ENCODE assay signal across 10 mouse cellular contexts in the genomic region with DNA sequence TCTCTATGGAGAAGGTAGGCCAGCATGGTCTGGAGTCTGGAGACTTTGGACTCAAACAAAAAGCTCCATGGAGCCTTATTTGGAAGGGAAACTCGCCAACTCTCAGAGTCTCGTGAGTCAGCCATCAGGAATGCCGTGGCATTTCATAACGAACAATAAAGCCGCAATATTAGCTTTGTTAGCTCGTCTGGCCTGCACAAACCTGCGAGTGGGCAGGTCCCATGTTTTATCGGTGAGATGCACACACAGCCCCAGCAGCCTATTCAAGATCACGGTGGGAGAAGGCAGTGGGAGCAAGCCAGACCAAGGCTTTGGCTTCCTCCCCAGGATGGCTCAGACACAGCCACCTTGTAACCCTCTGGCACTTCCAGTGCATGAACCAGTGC.
DNase-seq lines count a peak whose midpoint lies in the region; ATAC-seq lines count a peak whose summit lies in the region.
"Had no signal": no experiment of that assay in that cellular context is flagged by ENCODE, and none has a peak within 500 bp of the region (broad histone marks: within the 10 kb centered on the region; RNA-seq: fewer than 3 reads in every experiment).

No protein-coding gene starts in this region.

- DNase-seq in heart, adult 11 months = peak; percentile 95
- DNase-seq in cerebellum, adult 9-10 months = peak; percentile 75
- DNase-seq in ovary, postnatal 10 days (ENCODE audit: low spot score) = peak; percentile 8
- no peak for DNase-seq in thymus, postnatal 36 days
- no peak for DNase-seq in layer of hippocampus, adult 9-10 months (ENCODE audit: low spot score)
- no peak for DNase-seq in right cerebral cortex, adult 18-20 months

- ATAC-seq in heart, embryonic 12.5 days (ENCODE audit: insufficient number of reproducible peaks, low FRiP score) = no peak; the same call in 1 of the 2 replicates
- 0 out of 2 replicates have a peak, but pooled peaks have one; percentile 55 for ATAC-seq in heart, embryonic 16.5 days (replicated peaks; ENCODE audit: extremely low read depth, insufficient read depth, low FRiP score)

- H3K9me3 ChIP-seq in heart, embryonic 12.5 days (replicated peaks) = 0 out of 2 replicates have a peak, but pooled peaks cover 4% of the 10 kb centered on the region
- H3K9me3 ChIP-seq in heart, embryonic 16.5 days (replicated peaks; ENCODE audit: control insufficient read depth, low read length) = 0 out of 2 replicates have a peak, but pooled peaks cover 3% of the 10 kb centered on the region
- H3K9me3 ChIP-seq: embryonic facial prominence, embryonic 12.5 days; neural tube, embryonic 12.5 days had no signal

- H3K36me3 ChIP-seq in heart, embryonic 12.5 days = no peaks in the 10 kb centered on the region
- H3K36me3 ChIP-seq in heart, embryonic 16.5 days (ENCODE audit: control insufficient read depth, insufficient read depth) = no peaks in the 10 kb centered on the region
- H3K36me3 ChIP-seq: embryonic facial prominence, embryonic 12.5 days; neural tube, embryonic 12.5 days had no signal

- H3K4me1 ChIP-seq in heart, embryonic 12.5 days (replicated peaks) = peaks cover 9% of the 10 kb centered on the region
- peaks cover 8% of the 10 kb centered on the region for H3K4me1 ChIP-seq in heart, embryonic 16.5 days (ENCODE audit: control insufficient read depth, insufficient read depth, low read length)
- H3K4me1 ChIP-seq: neural tube, embryonic 12.5 days had no signal

- no peak overlapping the region for H3K4me2 ChIP-seq in heart, embryonic 12.5 days
- no peak overlapping the region for H3K4me2 ChIP-seq in heart, embryonic 16.5 days (ENCODE audit: low read depth, low read length)
- H3K4me2 ChIP-seq: embryonic facial prominence, embryonic 12.5 days; neural tube, embryonic 12.5 days had no signal

- H3K9ac ChIP-seq in heart, embryonic 12.5 days = no peak overlapping the region
- 0 out of 2 replicates have a peak overlapping the region, but pooled peaks have one; percentile 30 for H3K9ac ChIP-seq in heart, embryonic 16.5 days (ENCODE audit: low read length)
- H3K9ac ChIP-seq: embryonic facial prominence, embryonic 12.5 days; neural tube, embryonic 12.5 days had no signal

- H3K27ac ChIP-seq in heart, embryonic 12.5 days (ENCODE audit: poor library complexity, severe bottlenecking) = no peak overlapping the region
- H3K27ac ChIP-seq in heart, embryonic 16.5 days (ENCODE audit: low read length) = peak overlapping the region; percentile 50
- H3K27ac ChIP-seq: embryonic facial prominence, embryonic 12.5 days; neural tube, embryonic 12.5 days had no signal

- no peak overlapping the region for H3K4me3 ChIP-seq in heart, embryonic 12.5 days
- no peak overlapping the region for H3K4me3 ChIP-seq in heart, embryonic 16.5 days (ENCODE audit: low read length)
- H3K4me3 ChIP-seq: embryonic facial prominence, embryonic 12.5 days; neural tube, embryonic 12.5 days had no signal

- H3K27me3 ChIP-seq in heart, embryonic 12.5 days (replicated peaks) = 0 out of 2 replicates have a peak, but pooled peaks cover 4% of the 10 kb centered on the region
- no peaks in the 10 kb centered on the region for H3K27me3 ChIP-seq in heart, embryonic 16.5 days (ENCODE audit: control insufficient read depth, insufficient read depth, low read length)
- H3K27me3 ChIP-seq: embryonic facial prominence, embryonic 12.5 days; neural tube, embryonic 12.5 days had no signal

- WGBS in heart, embryonic 12.5 days = 58% methylated on average over 9 of the region's 9 CpGs
- WGBS in heart, embryonic 16.5 days = 40% methylated on average over 9 of the region's 9 CpGs

Comparison
In these comparisons a context has a peak if more than half of its experiments do, and no peak if none do; other contexts are left out.
1. DNase-seq: peak in heart, adult 11 months (single experiment), cerebellum, adult 9-10 months (single experiment) and ovary, postnatal 10 days (single experiment); none in thymus, postnatal 36 days (0 of 2), layer of hippocampus, adult 9-10 months (single experiment) and right cerebral cortex, adult 18-20 months (single experiment).